Mouse (Mus musculus) lung, embryonic 14.5 days (tissue): ENCODE data around the gene Cdc20. TPM values are rescaled to one million over a fixed set of nuclear protein-coding genes. Genes with fewer than 3 reads are reported as not detected.

Experiments used
- ATAC-seq: fragments of 200-750 bp; cut with Nextera tagmentation; 2 replicates; pipeline ENCODE4 v1.8.0; 2017; ENCODE audit warnings: mild to moderate bottlenecking, moderate TSS enrichment, moderate library complexity; ENCODE audit not compliant: insufficient read depth
- DNase-seq: peaks from one replicate; pipeline ENCODE4 v3.0.0-alpha.2; 2015
- H3K27ac ChIP-seq: fragments of 300-500 bp; sonication (generic); 2 replicates; pipeline ENCODE4 v1.5.1; 2014; ENCODE audit warnings: low read depth, mild to moderate bottlenecking, moderate library complexity
- H3K27me3 ChIP-seq: fragments of 300-500 bp; sonication (generic); 2 replicates; pipeline ENCODE4 v1.6.1; 2014; ENCODE audit warnings: low read length, control low read depth; ENCODE audit not compliant: insufficient read depth
- H3K36me3 ChIP-seq: fragments of 300-500 bp; sonication (generic); 2 replicates; pipeline ENCODE4 v1.6.1; 2014; ENCODE audit warnings: control low read depth; ENCODE audit not compliant: insufficient read depth
- H3K4me1 ChIP-seq: fragments of 300-500 bp; sonication (generic); 2 replicates; pipeline ENCODE4 v1.6.1; 2014; ENCODE audit warnings: antibody characterized with exemption, control low read depth; ENCODE audit not compliant: insufficient read depth
- H3K4me2 ChIP-seq: fragments of 300-500 bp; sonication (generic); 2 replicates; pipeline ENCODE4 v1.6.1; 2014; ENCODE audit warnings: mild to moderate bottlenecking
- H3K4me3 ChIP-seq: fragments of 300-500 bp; sonication (generic); 2 replicates; pipeline ENCODE4 v1.5.1; 2014; ENCODE audit warnings: low read depth, low read length
- H3K9ac ChIP-seq: fragments of 300-500 bp; sonication (generic); 2 replicates; pipeline ENCODE4 v1.6.1; 2014
- H3K9me3 ChIP-seq: fragments of 300-500 bp; sonication (generic); 2 replicates; pipeline ENCODE4 v1.6.1; 2016; ENCODE audit warnings: low read depth, low read length, control low read depth
- CTCF ChIP-seq: IDR thresholded peaks from 2 replicates; pipeline ENCODE4 v1.5.1; 2016; ENCODE audit warnings: antibody characterized with exemption, low read depth
- WGBS: fragments of 180-500 bp; shearing (Covaris S2); extraction: QIAGEN DNeasy Blood & Tissue Kit; methylation state at CpG from one replicate; pipeline ENCODE4 v1.1.7; 2014; 5-methylcytosine and 5-hydroxymethylcytosine counted together
- polyA plus RNA-seq: library from polyadenylated mRNA; unstranded; fragments of >200 nt; fragmentation: Nextera tagmentation; extraction: Ambion mirVana; gene quantifications from 2 replicates; pipeline ENCODE4 v1.2.1, GENCODE M21; 2014

Cdc20 gene
- polyA plus RNA-seq, 1 experiment from 2014 or later: 332 TPM

GRCm38 (mm10) chr4:118387316-118387715, 49.8 kb downstream of the Cdc20 start:
- WGBS: 89% methylated on average over 8 of the region's 8 CpGs
- H3K27ac ChIP-seq: no peak overlapping the region
- H3K36me3 ChIP-seq: peaks cover 99% of the 10 kb centered on the region

DNA sequence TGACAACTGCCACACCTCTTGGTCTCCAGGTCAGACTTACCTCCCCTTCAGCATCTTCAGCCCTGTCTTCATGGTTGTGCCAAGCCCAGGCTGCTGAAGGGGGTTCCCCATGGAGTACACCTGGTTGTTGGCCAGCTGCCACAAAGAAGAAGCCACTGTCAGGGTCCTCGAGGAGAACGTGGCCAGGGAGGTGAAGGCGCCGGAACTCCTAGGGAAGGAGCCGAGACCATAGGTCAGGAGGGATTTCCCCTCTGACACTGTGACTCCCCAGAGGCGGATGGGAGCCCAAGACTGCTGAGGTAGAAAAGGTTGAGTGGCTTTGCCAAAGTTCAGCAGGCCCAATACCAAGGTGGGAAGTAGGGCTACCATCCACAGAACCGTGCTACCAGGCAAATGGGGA, 53.9 kb downstream of the Cdc20 start:
- ATAC-seq (no peak), DNase-seq (no peak)
- H3K36me3 ChIP-seq: peaks cover 89% of the 10 kb centered on the region
- no peak overlapping the region for H3K9ac ChIP-seq
- H3K9me3 ChIP-seq: no peaks in the 10 kb centered on the region
- H3K27ac ChIP-seq: no peak overlapping the region
- WGBS: 92% methylated on average over 7 of the region's 7 CpGs
- no peaks in the 10 kb centered on the region for H3K4me1 ChIP-seq
- no peak overlapping the region for H3K4me3 ChIP-seq
- no peak for TF ChIP-seq CTCF
- no peak overlapping the region for H3K4me2 ChIP-seq
- no peaks in the 10 kb centered on the region for H3K27me3 ChIP-seq

More at GRCm38 (mm10) chr4:118387316-118387715, 49.8 kb downstream of the Cdc20 start:
- no peak for DNase-seq
- H3K9me3 ChIP-seq: no peaks in the 10 kb centered on the region
- ATAC-seq: no peak
- no peak overlapping the region for H3K4me3 ChIP-seq
- H3K4me1 ChIP-seq: no peaks in the 10 kb centered on the region
- H3K9ac ChIP-seq: no peak overlapping the region
- no peaks in the 10 kb centered on the region for H3K27me3 ChIP-seq
- TF ChIP-seq CTCF: no peak
- no peak overlapping the region for H3K4me2 ChIP-seq

Other genes starting within 250 kb of the Cdc20 start
- 69.7 and 75.7 TPM in 2 replicates for gene Ptprf, start 145.9 kb downstream of the Cdc20 start, polyA plus RNA-seq
- 11.1 and 11.7 TPM in 2 replicates for gene Szt2, start 28.1 kb downstream of the Cdc20 start, polyA plus RNA-seq
- gene Med8, start 28.0 kb downstream of the Cdc20 start, polyA plus RNA-seq: 94.1 and 96.4 TPM in 2 replicates
- gene Elovl1, start 9.3 kb downstream of the Cdc20 start, polyA plus RNA-seq: 96.5 and 97.8 TPM in 2 replicates
- 1.3 and 1.8 TPM in 2 replicates for gene Mpl, start 20.2 kb upstream of the Cdc20 start, polyA plus RNA-seq
- gene Tie1, start 52.7 kb upstream of the Cdc20 start, polyA plus RNA-seq: 52.7 and 54.2 TPM in 2 replicates
- gene 2610528J11Rik, start 89.6 kb upstream of the Cdc20 start, polyA plus RNA-seq: 9.0 and 10.3 TPM in 2 replicates
- gene Tmem125, start 106.7 kb upstream of the Cdc20 start, polyA plus RNA-seq: 3.3 and 3.6 TPM in 2 replicates
- 0.12 and 0.22 TPM in 2 replicates for gene Cfap57, start 183.4 kb upstream of the Cdc20 start, polyA plus RNA-seq
- 161 and 166 TPM in 2 replicates for gene Ebna1bp2, start 183.4 kb upstream of the Cdc20 start, polyA plus RNA-seq
- gene Olfr62, start 221.6 kb upstream of the Cdc20 start, polyA plus RNA-seq: not detected in 2 replicates